Mouse (Mus musculus): ENCODE results near the gene Trim46.
"Not testable (repeated sequence)": the region's sequence is repeated elsewhere in the genome, so short reads cannot be mapped to it uniquely, and the experiment has no call there.

Gene Trim46

DNA sequence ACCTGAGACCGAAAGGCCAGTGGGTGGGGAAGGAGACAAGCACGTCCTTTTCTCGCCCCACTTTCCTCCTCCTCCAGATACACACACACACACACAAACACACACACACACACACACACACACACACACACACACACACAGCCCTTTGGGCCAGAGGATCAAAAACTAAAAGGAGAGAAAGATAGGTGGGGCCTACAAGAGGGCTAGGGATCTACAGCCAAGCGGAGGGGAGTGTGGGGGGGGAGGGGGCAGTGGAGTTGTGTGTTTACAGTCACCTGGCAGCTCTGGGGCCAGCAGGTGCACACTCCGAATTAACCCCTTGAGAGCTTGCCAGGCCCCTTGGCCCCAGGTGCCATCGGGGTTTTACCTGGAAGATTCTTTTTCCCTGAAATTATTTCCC, 13.5 kb downstream of the Trim46 start:
- DNase-seq (ENCODE audit: low read depth, low spot score): no peak

DNA sequence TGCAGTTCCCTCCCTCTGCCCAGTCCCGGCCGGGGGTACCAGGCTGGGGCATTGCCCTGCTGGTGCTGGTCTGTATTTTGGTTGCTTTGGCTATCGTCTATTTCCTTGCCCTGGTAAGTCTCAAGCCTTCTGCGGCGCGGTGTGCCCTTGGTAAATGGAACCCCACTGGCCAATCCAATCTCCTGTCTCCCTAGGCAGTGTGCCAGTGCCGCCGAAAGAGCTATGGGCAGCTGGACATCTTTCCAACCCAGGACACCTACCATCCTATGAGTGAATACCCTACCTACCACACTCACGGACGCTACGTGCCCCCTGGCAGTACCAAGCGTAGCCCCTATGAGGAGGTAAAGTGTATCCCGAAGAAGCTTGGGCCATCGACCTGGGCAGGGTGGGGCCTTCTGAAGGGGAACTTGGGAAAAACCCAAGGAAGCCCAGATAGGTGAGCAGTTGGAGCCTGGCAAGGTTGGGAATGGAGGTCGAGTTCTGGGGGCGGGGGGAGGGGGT, 14.3 kb downstream of the Trim46 start:
- DNase-seq (ENCODE audit: low read depth, low spot score): no peak

DNA sequence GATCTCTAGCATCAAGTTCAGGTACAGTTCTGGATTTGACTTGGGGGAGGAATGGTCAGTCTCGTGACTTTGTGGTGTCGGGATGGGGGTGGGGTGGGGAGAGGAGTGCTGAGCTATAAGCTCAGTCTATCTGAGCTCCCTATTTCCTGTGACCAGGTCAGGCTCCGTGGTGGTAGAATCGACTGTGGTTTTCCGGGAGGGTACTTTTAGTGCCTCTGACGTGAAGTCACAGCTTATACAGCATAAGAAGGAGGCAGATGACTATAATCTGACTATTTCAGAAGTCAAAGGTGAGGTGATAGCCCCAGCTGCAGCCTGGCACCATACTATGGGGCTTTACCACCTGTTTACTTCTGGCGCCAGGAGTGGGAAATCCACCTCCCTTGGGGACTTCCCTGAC, 14.8 kb downstream of the Trim46 start:
- DNase-seq (ENCODE audit: low read depth, low spot score): no peak

DNA sequence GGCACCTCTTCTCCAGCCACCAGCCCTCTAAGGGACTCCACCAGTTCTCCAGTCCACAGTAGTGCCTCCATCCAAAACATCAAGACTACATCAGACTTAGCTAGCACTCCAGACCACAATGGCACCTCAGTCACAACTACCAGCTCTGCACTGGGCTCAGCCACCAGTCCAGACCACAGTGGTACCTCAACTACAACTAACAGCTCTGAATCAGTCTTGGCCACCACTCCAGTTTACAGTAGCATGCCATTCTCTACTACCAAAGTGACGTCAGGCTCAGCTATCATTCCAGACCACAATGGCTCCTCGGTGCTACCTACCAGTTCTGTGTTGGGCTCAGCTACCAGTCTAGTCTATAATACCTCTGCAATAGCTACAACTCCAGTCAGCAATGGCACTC, 15.5 kb downstream of the Trim46 start:
- no peak for DNase-seq (ENCODE audit: low read depth, low spot score)

DNA sequence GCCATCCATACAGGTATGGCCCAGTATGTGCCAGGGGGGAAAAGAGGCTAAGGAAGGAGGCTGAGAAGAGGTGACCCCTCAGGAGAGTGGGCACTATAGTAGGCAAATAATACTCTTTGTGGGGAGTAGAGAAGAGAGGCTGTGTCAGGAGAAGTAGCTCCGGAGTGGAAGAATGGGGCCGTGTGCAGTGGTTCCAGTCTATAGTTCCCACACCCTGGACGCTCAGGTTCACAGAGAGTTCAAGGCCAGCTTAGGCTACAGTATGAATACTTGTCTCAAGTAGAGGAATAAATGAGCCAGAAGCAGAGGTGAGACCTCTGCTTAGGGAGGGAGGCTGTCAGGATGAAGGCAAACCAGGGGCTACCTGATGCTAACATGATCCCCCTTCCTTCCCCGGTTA, 16.8 kb downstream of the Trim46 start:
- DNase-seq (ENCODE audit: low read depth, low spot score): no peak

DNA sequence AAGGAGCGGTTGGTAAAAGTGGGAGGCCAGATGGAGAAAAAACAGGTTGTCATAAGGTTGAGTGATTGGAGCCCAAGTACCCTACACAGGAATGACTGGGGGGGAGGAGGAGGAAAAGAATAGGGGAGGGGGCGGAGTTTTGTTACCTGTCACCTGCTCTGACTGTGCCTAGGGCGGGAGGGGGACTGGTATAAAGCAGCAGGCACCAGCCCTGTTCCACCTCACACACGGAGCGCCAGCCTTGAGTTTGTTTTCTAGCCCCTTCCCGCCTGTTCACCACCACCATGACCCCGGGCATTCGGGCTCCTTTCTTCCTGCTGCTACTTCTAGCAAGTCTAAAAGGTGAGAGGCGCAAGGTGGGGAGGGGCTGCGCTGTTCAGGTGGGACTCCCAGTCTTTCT, 17.3 kb downstream of the Trim46 start, which contains the start of gene Muc1:
Gene Muc1, plus strand, starts transcription at position 222 of the 400 bp plus-strand sequence.
- DNase-seq (ENCODE audit: low read depth, low spot score): no peak

DNA sequence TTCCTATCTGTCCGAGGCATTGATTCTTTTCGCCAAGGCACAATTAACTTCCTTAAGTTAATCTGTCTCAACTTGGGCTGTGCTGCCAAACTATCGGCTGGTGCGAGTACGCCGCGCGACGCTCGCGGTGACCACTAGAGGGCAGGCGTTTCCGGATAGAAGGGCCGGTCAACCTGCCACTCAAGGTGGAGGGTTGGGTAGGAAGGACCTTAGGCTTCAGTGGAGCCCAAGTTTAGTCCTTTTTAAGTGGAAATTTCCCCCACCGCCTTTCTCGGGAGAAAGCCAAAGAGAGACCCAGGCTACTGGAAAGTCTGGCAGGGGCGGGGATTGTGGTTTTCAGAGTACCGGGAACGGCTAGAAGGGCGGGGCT, 17.9 kb downstream of the Trim46 start:
- no peak for DNase-seq (ENCODE audit: low read depth, low spot score)

DNA sequence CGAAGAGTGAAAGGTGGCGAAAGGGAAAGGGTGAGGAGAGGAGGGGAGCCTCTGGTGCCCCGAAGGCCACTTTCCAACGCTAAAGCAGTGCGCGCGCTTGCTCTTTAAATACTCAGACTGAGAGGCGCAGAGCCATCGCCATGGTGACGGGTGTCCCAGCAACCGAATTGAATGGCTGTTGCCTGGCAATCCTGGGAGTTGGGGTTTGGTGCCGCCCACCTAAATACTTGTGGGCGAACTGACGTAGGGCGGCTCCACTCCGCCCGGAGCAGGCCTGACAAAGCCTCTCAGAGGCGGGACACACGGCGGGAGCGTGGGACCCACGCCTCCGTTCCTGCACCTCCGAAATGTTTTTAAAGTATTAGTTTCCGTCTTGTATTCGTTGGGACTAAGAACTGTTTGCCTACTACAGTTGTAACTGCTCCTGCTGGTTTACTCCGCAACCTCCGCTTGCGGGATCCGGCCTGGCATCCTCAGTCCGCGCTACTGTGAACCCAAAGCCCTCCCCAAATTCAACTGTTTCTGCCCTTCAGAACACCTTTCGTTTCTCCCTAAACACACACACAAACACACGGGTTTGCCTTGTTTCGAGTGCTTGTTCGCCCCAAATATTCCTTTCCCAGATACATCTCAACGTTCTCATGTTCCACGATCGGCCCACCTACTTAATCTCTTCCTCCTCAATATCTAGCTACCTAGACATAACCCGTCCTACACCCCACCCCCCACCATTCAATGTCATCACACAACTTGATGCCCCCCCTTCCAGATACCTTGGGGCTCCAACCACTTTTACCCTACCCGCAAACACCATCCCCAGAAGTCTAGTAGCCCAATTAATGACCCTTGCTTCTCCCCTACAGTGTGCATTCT, 18.6 kb downstream of the Trim46 start:
- peak; percentile 86 for DNase-seq (ENCODE audit: low read depth, low spot score)

DNA sequence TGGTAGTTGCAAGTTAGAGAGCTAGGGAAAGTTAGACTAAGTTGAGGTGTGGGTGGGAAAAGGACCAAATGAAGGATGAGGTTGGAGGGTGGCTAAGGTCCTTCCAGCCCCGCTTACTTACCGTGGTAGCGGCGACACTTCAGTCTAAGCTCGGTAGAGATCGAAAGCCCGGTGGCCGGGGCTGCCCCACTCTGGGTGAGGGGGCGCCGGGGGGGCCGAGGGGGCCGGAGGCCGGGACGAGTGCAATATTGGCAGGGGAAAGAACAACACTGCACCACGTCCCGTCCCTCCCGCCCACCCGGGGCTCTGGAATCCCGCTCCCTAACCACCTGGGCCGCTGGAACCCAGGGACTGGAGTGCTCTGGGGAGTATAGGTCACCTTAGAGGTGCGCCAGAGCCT, 19.2 kb downstream of the Trim46 start, which contains the start of gene Mtx1:
Gene Mtx1, minus strand, starts transcription at position 189 of the 400 bp plus-strand sequence.
- no peak for DNase-seq (ENCODE audit: low read depth, low spot score)

DNA sequence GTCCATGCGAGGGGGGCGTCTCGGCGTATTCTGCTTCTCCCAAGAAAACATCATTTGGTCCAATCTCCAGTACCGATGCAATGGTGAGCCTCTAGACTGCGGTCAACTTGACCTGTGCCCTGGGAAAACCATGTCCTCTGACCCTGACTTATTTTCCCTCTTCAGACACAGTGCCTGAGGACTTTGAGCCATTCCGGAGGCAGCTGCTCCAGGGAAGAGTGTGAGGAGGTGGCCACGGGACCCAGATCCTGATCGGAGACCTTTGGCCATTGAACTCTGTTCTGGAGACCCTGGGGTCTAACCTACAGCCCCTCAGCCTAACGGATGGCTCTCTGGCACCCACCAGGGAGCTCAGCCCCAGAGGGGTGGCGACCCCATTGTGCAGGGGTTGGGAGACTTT, 19.7 kb downstream of the Trim46 start:
- no peak for DNase-seq (ENCODE audit: low read depth, low spot score)

DNA sequence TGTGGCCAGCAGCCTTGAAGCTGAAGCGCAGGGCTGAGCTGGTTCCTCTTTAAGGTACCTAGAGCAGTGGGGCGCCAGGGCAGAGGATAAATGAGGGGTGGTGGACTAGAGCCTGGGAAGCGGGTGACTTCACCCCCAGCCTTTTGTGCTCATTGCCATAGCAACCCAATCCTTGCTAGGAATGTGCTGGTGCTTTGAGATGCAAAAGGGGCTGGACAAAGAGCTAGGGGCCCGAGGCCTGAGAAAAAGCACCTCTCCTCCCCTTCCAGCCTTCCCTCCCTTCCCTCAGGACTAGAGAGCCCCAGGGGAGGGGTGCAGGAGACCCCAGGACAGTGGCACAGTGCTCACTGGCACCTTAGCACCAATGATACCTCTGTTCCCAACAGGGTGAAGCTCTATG, 20.2 kb downstream of the Trim46 start:
- DNase-seq (ENCODE audit: low read depth, low spot score): peak; percentile 54

DNA sequence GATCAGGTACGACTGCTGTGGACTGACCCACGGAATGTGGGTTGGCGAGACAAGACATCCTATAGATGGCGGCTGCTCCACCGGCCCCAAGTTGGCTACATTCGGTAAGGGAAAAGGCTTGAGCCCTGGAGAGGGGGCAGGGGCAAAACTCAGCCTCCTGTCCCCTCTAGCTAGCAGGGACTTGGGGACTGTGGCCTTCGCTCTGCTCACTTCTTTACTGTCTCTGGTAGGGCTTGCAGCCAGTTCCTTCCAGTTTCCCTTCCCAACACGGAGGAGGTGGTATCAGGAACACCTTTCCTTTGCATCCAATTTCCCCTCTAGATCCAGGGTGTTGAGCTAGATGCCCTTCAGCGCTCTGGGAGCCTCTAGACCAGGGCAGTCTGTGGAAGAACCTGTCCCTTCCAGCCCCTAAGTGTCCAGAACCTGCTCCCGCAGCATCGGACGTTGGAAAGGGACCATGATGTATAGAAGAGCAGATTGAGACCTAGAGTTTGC, 20.7 kb downstream of the Trim46 start:
- DNase-seq (ENCODE audit: low read depth, low spot score): no peak

DNA sequence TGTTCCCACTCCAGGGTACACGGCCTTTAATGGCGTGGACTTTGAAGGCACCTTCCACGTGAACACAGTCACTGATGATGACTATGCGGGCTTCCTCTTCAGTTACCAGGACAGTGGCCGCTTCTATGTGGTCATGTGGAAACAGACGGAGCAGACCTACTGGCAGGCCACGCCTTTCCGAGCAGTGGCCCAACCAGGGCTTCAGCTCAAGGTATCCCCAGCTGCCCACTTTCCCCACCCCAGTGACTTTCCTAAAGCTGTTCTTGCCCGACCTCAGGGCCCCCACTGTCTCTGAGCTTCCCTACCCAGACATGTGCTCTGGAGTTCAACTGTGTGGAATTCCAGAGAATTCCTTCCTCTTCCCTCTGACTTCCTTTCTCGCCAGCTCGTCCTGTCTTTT, 21.3 kb downstream of the Trim46 start:
- DNase-seq (ENCODE audit: low read depth, low spot score): no peak

DNA sequence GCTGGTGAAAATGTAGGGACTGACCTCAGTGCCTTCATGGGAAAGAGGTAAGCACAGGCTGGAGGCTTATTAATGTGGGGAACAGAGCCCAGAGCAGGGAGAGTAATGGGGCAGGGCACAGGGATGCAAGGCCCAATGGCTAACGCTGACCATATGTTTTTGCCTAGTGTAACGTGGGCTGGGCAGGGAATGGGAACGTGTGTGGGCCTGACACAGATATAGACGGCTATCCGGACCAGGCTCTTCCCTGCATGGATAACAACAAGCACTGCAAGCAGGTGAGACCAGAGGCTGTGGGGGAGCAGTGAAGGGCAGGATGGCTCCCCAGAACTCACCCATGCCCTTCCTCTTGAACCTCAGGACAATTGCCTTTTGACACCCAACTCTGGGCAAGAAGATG, 24.9 kb downstream of the Trim46 start:
- DNase-seq (ENCODE audit: low read depth, low spot score): no peak

DNA sequence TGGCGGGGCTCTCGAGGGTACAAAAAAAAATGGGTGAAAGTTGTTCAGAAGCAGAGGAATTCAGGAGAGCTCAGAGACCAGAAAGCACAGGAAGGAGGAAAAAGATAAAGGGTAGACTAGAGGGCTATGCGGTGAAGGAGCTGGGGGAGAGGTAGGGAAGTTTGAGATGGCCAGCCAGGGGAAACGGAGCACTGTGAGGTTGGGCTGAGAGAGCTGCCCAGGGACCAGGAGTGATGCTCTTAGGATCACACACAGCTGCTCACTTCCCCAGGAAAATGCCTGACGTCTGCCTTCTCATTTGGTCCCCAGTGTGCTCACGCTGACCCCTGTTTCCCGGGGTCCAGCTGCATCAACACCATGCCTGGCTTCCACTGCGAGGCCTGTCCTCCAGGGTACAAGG, 26.6 kb downstream of the Trim46 start:
- no peak for DNase-seq (ENCODE audit: low read depth, low spot score)

DNA sequence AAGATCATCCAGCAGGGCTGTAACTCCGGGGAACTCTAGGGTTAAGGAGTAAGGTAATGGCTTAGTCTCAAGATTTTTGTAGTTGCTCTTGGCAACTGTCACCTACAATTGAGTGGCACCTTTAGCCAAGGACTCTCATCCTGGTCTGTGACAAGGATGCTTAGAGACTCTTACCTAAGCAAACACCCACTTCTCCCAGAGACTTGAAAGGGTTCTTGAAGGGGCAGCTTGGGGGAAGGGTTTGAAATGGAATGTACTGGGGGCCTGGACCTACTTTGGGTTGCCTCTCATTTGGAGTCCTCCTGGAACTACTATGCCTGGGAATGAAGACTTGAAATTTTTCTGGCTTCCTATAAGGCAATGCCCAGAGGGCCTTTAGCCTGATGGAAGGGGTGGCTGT, 27.8 kb downstream of the Trim46 start:
- DNase-seq (ENCODE audit: low read depth, low spot score): no peak

DNA sequence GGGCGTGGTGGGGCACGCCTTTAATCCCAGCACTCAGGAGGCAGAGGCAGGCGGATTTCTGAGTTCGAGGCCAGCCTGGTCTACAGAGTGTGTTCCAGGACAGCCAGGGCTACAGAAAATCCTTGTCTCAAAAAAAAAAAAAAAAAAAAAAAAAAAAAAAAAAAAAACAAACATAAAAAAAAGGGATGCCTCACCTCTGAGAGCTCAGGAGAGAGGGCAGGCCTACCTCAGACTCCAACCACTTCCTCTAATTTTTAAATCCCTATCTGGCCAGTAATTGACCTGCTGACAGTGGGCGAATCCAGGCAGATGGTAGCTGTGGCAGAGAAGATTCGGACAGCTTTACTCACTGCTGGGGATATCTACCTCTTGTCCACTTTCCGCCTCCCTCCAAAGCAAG, 29.7 kb downstream of the Trim46 start:
- DNase-seq (ENCODE audit: low read depth, low spot score): not testable (repeated sequence)

DNA sequence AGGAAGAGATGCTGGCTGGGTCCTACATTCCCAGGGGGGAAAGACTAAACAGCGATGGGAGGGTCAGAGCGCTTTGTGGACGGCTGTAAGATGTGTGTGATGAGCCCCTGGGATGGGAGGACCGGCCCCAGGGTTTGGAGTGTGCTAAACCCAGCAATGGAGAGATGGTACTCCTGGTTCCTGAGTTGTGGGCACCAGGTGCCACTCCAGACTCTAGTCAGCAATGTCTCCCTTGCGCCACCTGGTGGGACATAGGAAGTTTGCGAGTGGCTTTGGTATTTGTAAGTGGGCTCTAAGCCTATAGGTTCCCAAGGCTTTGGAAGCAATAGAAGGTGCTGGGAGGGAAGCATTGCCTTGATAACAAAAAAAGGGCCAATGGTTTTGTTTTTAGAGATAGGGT, 30.3 kb downstream of the Trim46 start:
- no peak for DNase-seq (ENCODE audit: low read depth, low spot score)

DNA sequence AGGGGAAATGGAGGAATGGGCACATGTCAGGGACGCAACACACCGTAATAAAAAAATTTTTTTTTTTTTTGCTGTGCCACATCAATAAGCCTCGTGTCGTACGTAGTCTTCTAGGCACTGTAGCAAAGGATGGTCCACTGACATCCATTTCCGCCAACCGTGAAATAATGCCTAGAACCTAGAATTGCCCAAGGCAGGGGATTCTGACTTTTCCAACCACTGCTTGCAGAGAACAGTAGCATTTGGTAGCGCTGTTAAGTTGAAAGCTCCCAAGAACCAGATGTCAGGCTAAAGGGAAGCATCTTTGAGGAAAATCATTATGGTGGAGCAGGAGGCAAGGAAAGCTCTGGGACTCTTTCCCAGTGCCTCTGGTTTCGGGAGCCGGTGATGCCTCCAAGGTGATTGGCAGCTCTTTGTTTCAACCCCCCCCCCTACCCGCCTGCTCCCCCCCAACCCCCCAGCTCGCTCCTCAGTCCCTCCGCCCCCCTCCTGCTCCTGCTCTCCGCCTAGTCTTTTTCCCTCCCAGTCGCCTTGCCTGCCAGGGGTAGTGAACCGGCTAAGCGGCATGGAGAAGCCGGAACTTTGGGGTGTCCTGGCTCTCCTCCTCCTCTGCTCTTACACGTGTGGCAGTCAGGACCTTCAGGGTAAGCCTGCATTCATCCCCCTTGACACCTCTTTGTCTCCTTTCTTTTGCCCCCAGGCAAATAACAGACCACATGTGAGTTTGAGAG, 31.3 kb downstream of the Trim46 start, which contains the start of gene Thbs3:
Gene Thbs3, plus strand, starts transcription at position 500 of the 731 bp plus-strand sequence.
- DNase-seq (ENCODE audit: low read depth, low spot score): no peak

DNA sequence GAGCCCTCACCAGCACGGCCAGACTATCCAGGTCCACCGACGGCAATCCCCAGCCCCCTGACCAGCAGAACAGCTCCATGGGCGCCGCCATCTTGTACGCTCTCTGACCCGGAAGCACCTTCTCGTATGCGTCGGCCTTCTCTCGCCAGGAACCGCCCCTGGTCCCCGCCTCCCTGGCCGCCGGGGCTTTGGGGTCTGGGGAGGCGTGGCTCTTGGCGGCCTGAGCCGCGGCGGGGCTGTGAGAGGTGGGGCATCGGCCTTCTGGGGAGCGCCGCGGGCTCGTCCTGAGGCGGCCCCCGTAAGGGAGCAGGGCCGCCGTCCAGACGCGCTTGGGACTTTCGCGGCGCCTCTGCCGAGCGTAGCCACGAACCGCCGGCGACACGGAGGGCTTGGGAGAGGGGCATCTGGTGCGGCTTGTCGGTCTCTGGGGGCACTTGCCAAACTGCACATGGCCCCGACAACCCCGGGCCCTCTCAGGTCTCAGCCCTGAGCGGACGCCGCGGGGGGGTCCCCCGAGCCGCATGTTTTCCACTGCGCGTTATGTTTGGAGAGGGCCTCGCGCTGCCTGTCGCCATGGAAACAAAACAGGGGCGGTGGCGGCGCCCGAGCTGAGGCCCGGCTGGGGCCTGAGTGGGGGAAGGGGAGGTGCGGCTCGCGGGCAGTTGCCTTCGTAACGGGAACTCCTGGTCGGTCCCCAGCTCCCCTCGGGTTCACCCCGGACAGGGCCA, 32.1 kb downstream of the Trim46 start:
- peak; percentile 86 for DNase-seq (ENCODE audit: low read depth, low spot score)

DNA sequence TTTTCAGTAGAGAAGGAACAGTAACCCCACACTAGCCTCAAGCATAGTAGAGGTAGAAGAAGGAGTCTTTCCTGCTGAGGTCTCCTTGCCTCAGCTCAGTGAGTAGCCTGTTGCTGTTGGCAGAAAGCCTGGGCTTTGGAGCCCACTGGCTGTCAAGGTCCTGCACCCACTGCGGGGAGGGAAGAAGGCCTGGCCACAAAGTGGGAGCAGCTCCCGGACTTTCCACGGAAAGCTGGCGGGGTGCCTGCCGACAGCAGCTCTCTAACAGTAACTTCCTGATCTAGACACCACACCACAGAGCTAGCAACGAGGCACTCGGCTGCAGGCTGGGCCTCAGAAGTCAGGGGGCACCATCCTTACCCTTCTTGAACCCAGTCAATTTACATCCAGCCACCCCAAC, 35.4 kb downstream of the Trim46 start:
- DNase-seq (ENCODE audit: low read depth, low spot score): no peak

DNA sequence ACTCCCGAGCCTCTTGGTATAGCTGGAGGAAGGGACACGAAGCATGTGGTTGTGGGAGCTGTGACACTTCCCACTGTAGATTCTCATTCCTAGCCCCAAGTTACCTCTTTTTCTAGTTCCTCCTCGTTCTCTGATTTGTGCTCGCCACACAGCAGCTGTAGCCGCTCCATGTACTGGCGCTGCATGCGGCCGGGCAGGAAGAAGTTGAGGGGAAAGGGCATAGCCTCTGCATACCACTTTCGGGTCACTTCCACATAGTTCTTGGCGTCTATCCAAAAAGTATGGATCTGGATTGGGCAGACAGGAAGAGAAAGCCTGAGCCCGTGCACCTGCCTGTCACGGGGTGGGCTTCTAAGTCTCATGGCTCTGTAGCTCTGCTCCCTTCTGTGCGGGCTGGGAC, 35.9 kb downstream of the Trim46 start:
- DNase-seq (ENCODE audit: low read depth, low spot score): no peak
